Mouse (Mus musculus) stomach, postnatal 0 days (tissue): ENCODE data around the gene Myh6.

Source experiments
- CTCF ChIP-seq: IDR thresholded peaks from 2 replicates; pipeline ENCODE4 v1.5.1; 2016; ENCODE audit warnings: antibody characterized with exemption, low read depth, mild to moderate bottlenecking, moderate library complexity
- EP300 ChIP-seq: optimal IDR thresholded peaks from 2 replicates; pipeline ENCODE3; 2016; ENCODE audit warnings: antibody characterized with exemption

DNA sequence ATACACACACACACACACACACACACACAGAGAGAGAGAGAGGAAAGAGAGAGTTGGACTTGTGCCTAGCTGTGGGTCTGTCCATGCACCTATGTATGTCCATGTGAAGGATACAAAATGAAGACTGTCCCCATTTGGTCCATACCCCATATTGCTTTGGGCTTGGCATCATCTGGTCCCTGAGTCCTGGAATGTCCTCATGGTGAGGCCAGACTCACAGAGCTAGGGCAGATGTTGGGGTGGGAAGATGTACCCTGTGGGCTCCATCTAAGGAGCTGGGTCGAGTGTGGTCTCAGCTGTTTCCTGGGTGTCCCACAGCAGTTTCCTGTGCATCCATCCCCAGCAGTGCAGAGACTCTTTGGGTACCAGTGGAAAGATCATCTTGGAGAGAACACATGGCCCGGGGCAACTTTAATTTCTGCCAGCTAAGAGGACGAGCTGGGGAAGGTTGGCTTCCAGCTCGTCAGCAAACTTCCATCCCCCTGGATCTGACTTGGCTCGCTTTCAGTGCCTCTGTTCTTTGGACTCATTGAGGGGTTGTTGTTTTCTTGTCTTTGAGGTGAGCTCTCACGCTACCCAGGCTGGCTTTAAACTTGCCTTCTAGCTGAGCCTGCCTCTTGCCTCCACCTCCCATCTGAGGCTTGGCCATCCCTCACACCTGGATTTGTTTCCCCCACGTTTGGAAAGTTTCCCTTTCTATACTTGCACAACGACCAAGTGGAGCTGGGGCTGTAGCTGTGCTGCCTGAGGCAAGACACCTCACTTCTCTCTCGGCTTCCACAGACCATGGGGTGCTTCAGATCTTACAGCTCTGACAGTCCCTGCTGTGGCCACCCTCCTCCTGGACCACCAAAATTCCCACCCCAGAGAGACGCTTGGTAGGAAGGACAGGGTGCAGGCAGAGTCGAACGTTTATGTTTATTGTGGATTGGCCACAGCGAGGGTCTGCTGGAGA lies 25.4 kb downstream of the Myh6 start:
- TF ChIP-seq CTCF = no peak
- TF ChIP-seq EP300 = no peak
